Mouse (Mus musculus) embryonic fibroblast, embryonic 13.5 days (primary cell): ENCODE measurements around the gene Pum3.

Experiments
- CTCF ChIP-seq: IDR thresholded peaks from 2 replicates; pipeline ENCODE4 v1.5.1; 2011; ENCODE audit warnings: mild to moderate bottlenecking, control low read depth, low read length, moderate library complexity, borderline replicate concordance; ENCODE audit not compliant: insufficient read depth
- POLR2A ChIP-seq: IDR thresholded peaks from 2 replicates; pipeline ENCODE4 v1.6.1; 2011; ENCODE audit warnings: low read depth, mild to moderate bottlenecking, control low read depth, low read length, moderate library complexity

DNA sequence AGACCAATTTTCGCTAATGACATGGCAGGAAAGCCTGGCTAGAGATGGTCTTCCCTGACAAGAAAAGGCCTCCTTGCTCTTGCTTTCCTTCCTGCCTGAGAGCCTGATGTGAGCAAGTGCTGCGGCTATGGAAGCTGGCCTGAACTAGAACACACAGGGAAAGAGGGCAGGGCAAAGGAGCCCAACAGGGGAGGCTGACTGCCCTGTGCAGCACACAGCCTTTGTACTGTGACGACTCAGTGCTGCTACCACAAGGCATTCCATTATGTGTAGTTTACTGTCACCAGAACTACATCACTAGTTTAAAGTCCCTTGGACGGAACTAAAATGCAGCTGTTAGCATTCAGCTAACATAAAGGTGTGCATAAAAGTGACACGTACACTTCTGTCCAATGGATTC, 32.4 kb downstream of the Pum3 start:
- TF ChIP-seq POLR2A (no peak), CTCF (no peak)
